Mouse (Mus musculus): ENCODE results near the gene Nr3c2. TPM values are rescaled to one million over a fixed set of nuclear protein-coding genes. Genes with fewer than 3 reads are reported as not detected.

Gene Nr3c2
- total RNA-seq, 2 experiments from 2014 or later = 9.3 to 10.0 TPM

GRCm38 (mm10) chr8:76971187-76971586, 71.9 kb downstream of the Nr3c2 start:
- DNase-seq (ENCODE audit: low spot score in 2 of 2) = no peak

GRCm38 (mm10) chr8:76971761-76972404, 72.6 kb downstream of the Nr3c2 start:
- DNase-seq (ENCODE audit: low spot score in 2 of 2) = no peak

GRCm38 (mm10) chr8:76972947-76973552, 73.8 kb downstream of the Nr3c2 start:
- DNase-seq (ENCODE audit: low spot score in 2 of 2) = no peak

- DNase-seq (ENCODE audit: low spot score in 2 of 2) = no peak
Measured at GRCm38 (mm10) chr8:76977907-76978306, 78.7 kb downstream of the Nr3c2 start.

GRCm38 (mm10) chr8:76984082-76984481, 84.8 kb downstream of the Nr3c2 start:
- DNase-seq (ENCODE audit: low spot score in 2 of 2) = no peak

- DNase-seq (ENCODE audit: low spot score in 2 of 2) = no peak
Measured at GRCm38 (mm10) chr8:76984851-76985250, 85.6 kb downstream of the Nr3c2 start.

- DNase-seq (ENCODE audit: low spot score in 2 of 2) = no peak
Measured at GRCm38 (mm10) chr8:76987876-76988275, 88.6 kb downstream of the Nr3c2 start.

- no peak for DNase-seq (ENCODE audit: low spot score in 2 of 2)
Measured at GRCm38 (mm10) chr8:76998276-76998675, 99.0 kb downstream of the Nr3c2 start.

- no peak for DNase-seq (ENCODE audit: low spot score in 2 of 2)
Measured at GRCm38 (mm10) chr8:77009425-77009824, 110.2 kb downstream of the Nr3c2 start.

GRCm38 (mm10) chr8:77011985-77012384, 112.7 kb downstream of the Nr3c2 start:
- no peak for DNase-seq (ENCODE audit: low spot score in 2 of 2)

- DNase-seq (ENCODE audit: low spot score in 2 of 2) = no peak
Measured at GRCm38 (mm10) chr8:77012641-77013040, 113.4 kb downstream of the Nr3c2 start.

- DNase-seq (ENCODE audit: low spot score in 2 of 2) = no peak
Measured at GRCm38 (mm10) chr8:77016713-77017112, 117.5 kb downstream of the Nr3c2 start.

- no peak for DNase-seq (ENCODE audit: low spot score in 2 of 2)
Measured at GRCm38 (mm10) chr8:77023837-77024710, 124.8 kb downstream of the Nr3c2 start.

- DNase-seq (ENCODE audit: low spot score in 2 of 2) = no peak
Measured at GRCm38 (mm10) chr8:77031213-77031612, 132.0 kb downstream of the Nr3c2 start.

GRCm38 (mm10) chr8:77033706-77034464, 134.6 kb downstream of the Nr3c2 start:
- DNase-seq (ENCODE audit: low spot score in 2 of 2) = no peak

- DNase-seq (ENCODE audit: low spot score in 2 of 2) = no peak
Measured at GRCm38 (mm10) chr8:77034465-77034829, 135.2 kb downstream of the Nr3c2 start.

GRCm38 (mm10) chr8:77041214-77041613, 142.0 kb downstream of the Nr3c2 start:
- DNase-seq (ENCODE audit: low spot score in 2 of 2) = no peak

- DNase-seq (ENCODE audit: low spot score in 2 of 2) = no peak
Measured at GRCm38 (mm10) chr8:77044849-77045248, 145.6 kb downstream of the Nr3c2 start.

- no peak for DNase-seq (ENCODE audit: low spot score in 2 of 2)
Measured at GRCm38 (mm10) chr8:77045711-77046110, 146.5 kb downstream of the Nr3c2 start.

- DNase-seq (ENCODE audit: low spot score in 2 of 2) = no peak
Measured at GRCm38 (mm10) chr8:77046217-77046616, 147.0 kb downstream of the Nr3c2 start.

- DNase-seq (ENCODE audit: low spot score in 2 of 2) = no peak
Measured at GRCm38 (mm10) chr8:77046731-77047130, 147.5 kb downstream of the Nr3c2 start.

All from adrenal gland, adult 18-20 months (tissue).